Mouse (Mus musculus): ENCODE measurements at regions not wholly inside any gene's neighbourhood (a gene's known extent, or its start where the extent isn't known, plus 50 kb on each side); places are given as distances from the start of the nearest gene placed in this dataset.
A peak's percentile ranks its signal among the peaks of the same experiment; 100 is the strongest.

DNA sequence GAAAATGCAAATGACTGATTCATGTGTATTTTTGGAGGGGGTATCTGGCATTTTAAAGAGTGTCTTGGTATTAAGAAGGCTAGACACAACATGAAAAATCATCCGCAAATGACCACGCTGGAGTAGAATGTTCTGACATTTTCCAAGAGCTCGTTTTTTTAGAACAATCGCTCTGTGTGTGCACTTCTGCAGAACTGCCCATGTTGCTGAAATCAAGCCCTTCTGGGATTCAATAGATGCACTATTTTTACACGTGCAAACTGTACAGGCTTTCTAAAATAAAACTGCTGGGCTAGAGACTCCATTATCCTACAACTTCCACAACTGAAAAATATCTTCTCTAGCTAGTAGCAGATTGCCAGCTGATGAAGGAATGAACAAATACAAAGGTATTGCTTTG lies 160.8 kb upstream of the Clec14a start:
- Histone ChIP-seq H3K27ac (peak overlapping the region; percentile 41; the same call in 1 of the 2 replicates), H3K4me3 (no peak overlapping the region)
- no peak for DNase-seq (ENCODE audit: extremely low spot score in 1 of 2, low spot score in 2 of 2)
- intact Hi-C loops (cut with DNase I): loop anchor here (5.0 to 10.0 kb wide), 4 partner anchors 82 to 605 kb away; partner anchors contain the start of gene Sstr1
- no peak for TF ChIP-seq CTCF (IDR thresholded peaks at IDR 0.05)

DNA sequence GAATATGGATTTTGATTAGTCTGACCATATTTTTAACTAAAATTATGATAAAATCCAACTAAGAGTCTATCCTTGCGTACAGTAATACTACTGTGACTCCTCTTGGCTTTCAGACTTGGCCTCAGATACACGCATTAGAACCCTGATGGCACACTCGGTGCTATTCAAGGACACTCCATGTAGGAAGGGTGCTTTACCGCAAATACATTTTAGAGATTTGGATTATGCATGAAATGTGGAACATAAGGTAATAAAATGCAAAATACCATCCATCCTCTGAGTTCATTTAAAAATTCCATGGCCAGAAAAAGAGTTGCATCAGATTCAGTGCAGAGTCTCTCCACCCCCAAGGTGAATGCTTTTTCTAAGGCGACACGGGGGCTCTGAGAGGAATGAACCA lies 157.7 kb upstream of the Clec14a start:
- peak overlapping the region; percentile 78 for H3K27ac ChIP-seq

DNA sequence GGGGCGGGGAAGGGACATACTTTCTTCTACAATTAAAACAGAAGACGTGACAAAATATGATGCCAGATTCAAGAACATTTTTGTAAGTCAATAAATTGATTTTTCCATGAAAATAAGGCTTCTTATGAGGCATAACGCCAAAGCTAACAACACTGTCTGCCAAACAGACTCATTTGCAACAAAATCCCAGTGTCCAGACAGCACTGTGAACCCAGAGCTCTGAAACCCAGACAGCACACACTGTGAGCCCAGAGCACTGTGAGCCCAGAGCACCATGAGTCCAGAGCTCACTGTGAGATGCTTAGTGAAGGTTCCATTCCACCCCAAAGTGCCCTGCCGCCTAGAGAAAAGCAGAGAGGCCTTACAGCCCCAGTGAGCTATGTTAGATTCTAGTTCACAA lies 156.9 kb upstream of the Clec14a start:
- Histone ChIP-seq H3K27ac (peak overlapping the region; percentile 78), H3K4me3 (no peak overlapping the region)
- TF ChIP-seq CTCF (IDR thresholded peaks at IDR 0.05): no peak
- no peak for DNase-seq (ENCODE audit: extremely low spot score in 1 of 2, low spot score in 2 of 2)
- intact Hi-C loops (cut with DNase I): loop anchor here (5.0 kb wide), 3 partner anchors 86 to 339 kb away; partner anchors contain the start of gene Sstr1

More for the DNA sequence above, 157.7 kb upstream of the Clec14a start:
- intact Hi-C loops (cut with DNase I): loop anchor here (5.0 kb wide), 3 partner anchors 86 to 339 kb away; partner anchors contain the start of gene Sstr1
- no peak for TF ChIP-seq CTCF (IDR thresholded peaks at IDR 0.05)
- H3K4me3 ChIP-seq: no peak overlapping the region
- no peak for DNase-seq (ENCODE audit: extremely low spot score in 1 of 2, low spot score in 2 of 2)

DNA sequence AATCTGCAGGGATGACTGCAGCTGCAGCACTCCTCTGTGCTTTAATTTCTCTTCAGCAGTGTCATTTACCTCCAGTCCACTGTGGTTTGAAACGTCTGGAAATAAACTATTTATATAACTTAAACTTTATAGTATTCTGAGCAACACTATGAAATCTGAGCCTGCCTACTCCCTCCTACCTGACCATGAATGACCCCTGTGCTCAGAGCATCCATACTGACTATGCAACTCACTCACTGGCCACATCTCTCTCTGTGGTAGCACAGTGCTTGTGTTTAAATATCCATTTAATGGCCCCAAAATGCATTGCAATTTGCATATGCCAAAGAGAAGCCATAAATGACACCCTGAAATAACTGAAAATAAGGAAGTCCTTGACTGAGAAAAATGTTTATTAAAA lies 154.5 kb upstream of the Clec14a start:
- H3K4me3 ChIP-seq: no peak overlapping the region
- DNase-seq (ENCODE audit: extremely low spot score in 1 of 2, low spot score in 2 of 2): no peak
- intact Hi-C loops (cut with DNase I): no loop called here
- no peak for TF ChIP-seq CTCF (IDR thresholded peaks at IDR 0.05)
- peak overlapping the region; percentile 8; the same call in 1 of the 2 replicates for H3K27ac ChIP-seq

DNA sequence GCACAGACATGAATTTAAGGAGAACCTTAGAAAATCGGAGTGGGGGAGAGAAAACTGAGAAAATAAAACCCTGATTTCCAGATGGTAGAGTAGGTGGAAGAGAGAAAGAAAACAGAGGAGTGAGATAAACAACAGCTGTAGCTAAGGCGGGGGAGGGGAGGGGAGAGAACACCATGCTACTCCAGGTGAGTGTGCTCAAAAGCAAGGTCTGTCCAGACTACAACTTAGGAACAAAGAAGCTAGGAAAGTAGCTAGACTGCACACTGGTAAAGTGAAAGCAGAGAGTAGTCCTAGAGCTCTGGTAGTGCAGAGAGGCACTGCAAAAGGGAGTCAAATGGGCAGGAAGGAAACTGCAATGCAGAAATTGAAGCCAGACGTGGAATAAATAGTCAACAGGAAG lies 132.8 kb upstream of the Clec14a start:
- no peak for DNase-seq (ENCODE audit: extremely low spot score in 1 of 2, low spot score in 2 of 2)

DNA sequence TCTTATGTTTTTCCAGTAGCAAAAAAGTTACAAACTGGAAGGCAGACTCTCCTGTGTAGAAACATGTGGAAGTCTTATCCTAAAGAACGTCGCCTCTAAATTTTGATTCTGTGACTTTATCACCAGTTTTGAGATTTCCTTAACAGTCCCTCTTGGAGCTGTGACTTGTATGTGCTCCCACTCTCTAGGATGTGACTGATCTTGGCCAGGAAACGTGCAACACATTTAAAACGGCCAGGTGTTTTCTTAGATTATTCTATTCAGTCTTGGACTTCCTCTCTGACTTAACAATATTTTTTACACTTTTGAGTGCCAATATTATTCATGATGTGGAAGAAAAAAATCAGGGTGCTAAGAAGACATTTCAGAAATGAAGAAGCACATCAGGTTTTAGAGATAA lies 91.2 kb upstream of the Clec14a start:
- intact Hi-C loops (cut with DNase I): no loop called here

More for the DNA sequence above, 132.8 kb upstream of the Clec14a start:
- Histone ChIP-seq H3K4me3 (no peak overlapping the region), H3K27ac (no peak overlapping the region)
- intact Hi-C loops (cut with DNase I): no loop called here
- TF ChIP-seq CTCF (IDR thresholded peaks at IDR 0.05): no peak

DNA sequence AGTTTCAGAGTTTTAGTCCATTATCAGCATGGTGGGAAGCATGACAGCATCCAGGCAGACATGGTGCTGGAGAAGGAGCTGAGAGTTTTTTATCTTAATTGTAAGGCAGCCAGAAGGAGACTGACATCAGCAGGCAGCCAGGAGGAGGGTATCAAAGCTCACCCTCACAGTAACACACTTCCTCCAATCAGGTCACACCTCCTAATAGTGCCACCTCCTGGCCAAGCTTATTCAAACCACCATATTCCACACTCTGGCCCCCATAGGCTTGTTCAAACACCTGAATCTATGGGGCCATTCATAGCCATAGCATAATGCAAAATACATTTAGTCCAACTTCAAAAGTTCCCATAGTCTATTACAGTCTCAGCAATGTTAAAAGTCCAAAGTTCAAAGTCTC lies 65.1 kb upstream of the Clec14a start:
- DNase-seq (ENCODE audit: extremely low spot score in 1 of 2, low spot score in 2 of 2): no peak
- TF ChIP-seq CTCF (IDR thresholded peaks at IDR 0.05): no peak; the same call in 1 of the 2 replicates
- intact Hi-C loops (cut with DNase I): no loop called here

More for the DNA sequence above, 91.2 kb upstream of the Clec14a start:
- TF ChIP-seq CTCF (IDR thresholded peaks at IDR 0.05): no peak
- no peak for DNase-seq (ENCODE audit: extremely low spot score in 1 of 2, low spot score in 2 of 2)
- Histone ChIP-seq H3K4me3 (no peak overlapping the region), H3K27ac (0 out of 2 replicates have a peak overlapping the region, but pooled peaks have one; percentile 24)

DNA sequence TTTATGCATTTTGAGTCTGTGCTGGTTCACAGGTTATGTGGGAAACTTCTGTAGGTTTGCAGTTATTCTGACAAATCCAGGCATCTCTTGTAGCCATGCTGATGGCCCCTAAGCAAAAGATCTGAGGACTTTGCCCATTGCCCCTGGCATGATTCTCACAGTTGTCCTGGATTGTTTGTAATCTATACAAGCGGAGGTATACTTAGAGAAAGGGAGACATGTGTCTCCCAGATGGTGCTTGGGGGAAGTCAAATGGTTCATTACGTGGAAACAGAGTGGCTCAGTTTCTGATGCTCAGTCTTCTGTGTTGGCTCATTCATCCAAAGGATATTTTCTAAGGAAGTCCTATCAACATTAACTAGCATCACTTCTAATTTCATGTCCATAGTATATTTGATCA lies 60.8 kb upstream of the Clec14a start:
- no peak for TF ChIP-seq CTCF (IDR thresholded peaks at IDR 0.05)
- no peak for DNase-seq (ENCODE audit: extremely low spot score in 1 of 2, low spot score in 2 of 2)
- Histone ChIP-seq H3K4me3 (no peak overlapping the region), H3K27ac (no peak overlapping the region)
- intact Hi-C loops (cut with DNase I): no loop called here

More for the DNA sequence above, 65.1 kb upstream of the Clec14a start:
- H3K27ac ChIP-seq: no peak overlapping the region
- H3K4me3 ChIP-seq: no peak overlapping the region

DNA sequence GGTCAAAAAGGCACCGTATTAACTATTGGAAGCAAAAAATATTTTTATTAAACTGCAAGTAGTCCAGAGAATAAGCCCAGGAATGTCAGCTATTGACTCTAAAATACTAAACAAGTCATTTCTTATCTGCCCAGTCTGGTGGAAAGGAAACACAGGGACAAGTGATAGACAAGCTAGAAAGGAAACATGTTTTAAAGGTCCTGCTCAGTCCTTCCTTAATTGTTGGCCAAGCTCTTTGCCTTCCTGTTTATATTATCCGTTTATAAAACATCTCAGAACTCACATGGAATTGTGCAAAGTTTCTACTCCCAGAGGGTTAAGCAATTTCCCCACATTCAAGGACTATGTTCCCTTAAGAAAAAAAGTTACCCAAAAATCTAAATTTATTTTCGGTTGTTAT lies 54.9 kb upstream of the Clec14a start:
- DNase-seq (ENCODE audit: extremely low spot score in 1 of 2, low spot score in 2 of 2): no peak
- H3K4me3 ChIP-seq: no peak overlapping the region
- no peak for TF ChIP-seq CTCF (IDR thresholded peaks at IDR 0.05)
- intact Hi-C loops (cut with DNase I): no loop called here
- H3K27ac ChIP-seq: no peak overlapping the region
